Mouse (Mus musculus) kidney, postnatal 0 days (tissue): ENCODE data around the gene Nxnl1. TPM values are rescaled to one million over a fixed set of nuclear protein-coding genes. Genes with fewer than 3 reads are reported as not detected.

ENCODE experiments used
- ATAC-seq: fragments of 200-750 bp; cut with Nextera tagmentation; replicated peaks from 2 replicates; pipeline ENCODE4 v1.8.0; 2017; ENCODE audit warnings: low read depth, moderate number of reproducible peaks, moderate TSS enrichment, moderate library complexity; ENCODE audit not compliant: low FRiP score
- DNase-seq: peaks from one replicate; pipeline ENCODE4 v3.0.0-alpha.2; 2016; ENCODE audit warnings: low spot score
- H3K27ac ChIP-seq: fragments of 300-500 bp; sonication (generic); 2 replicates; pipeline ENCODE4 v1.5.1; 2014; ENCODE audit warnings: mild to moderate bottlenecking
- H3K27me3 ChIP-seq: fragments of 300-500 bp; sonication (generic); 2 replicates; pipeline ENCODE4 v1.6.1; 2014; ENCODE audit warnings: low read length, mixed read lengths; ENCODE audit not compliant: insufficient read depth
- H3K36me3 ChIP-seq: fragments of 300-500 bp; sonication (generic); 2 replicates; pipeline ENCODE4 v1.6.1; 2014; ENCODE audit warnings: low read length, mixed read lengths; ENCODE audit not compliant: insufficient read depth
- H3K4me1 ChIP-seq: fragments of 300-500 bp; sonication (generic); replicated peaks from 2 replicates; pipeline ENCODE4 v1.6.1; 2014; ENCODE audit warnings: antibody characterized with exemption, low read length, mixed read lengths; ENCODE audit not compliant: insufficient read depth
- H3K4me2 ChIP-seq: fragments of 300-500 bp; sonication (generic); 2 replicates; pipeline ENCODE4 v1.6.1; 2014; ENCODE audit warnings: mild to moderate bottlenecking, low read length, moderate library complexity, mixed read lengths
- H3K4me3 ChIP-seq: fragments of 300-500 bp; sonication (generic); replicated peaks from 2 replicates; pipeline ENCODE4 v1.5.1; 2014; ENCODE audit warnings: low read depth, low read length
- H3K9ac ChIP-seq: fragments of 300-500 bp; sonication (generic); 2 replicates; pipeline ENCODE4 v1.6.1; 2014; ENCODE audit warnings: low read depth, low read length
- H3K9me3 ChIP-seq: fragments of 300-500 bp; sonication (generic); replicated peaks from 2 replicates; pipeline ENCODE4 v1.6.1; 2016; ENCODE audit warnings: low read length, inconsistent platforms, mixed read lengths
- CTCF ChIP-seq: IDR thresholded peaks from 2 replicates; pipeline ENCODE4 v1.5.1; 2016; ENCODE audit warnings: antibody characterized with exemption, low read depth, mild to moderate bottlenecking, moderate library complexity
- WGBS: fragments of 180-500 bp; shearing (Covaris S2); extraction: QIAGEN DNeasy Blood & Tissue Kit; methylation state at CpG from one replicate; pipeline ENCODE4 v1.1.7; 2014; 5-methylcytosine and 5-hydroxymethylcytosine counted together
- polyA plus RNA-seq: library from polyadenylated mRNA; unstranded; fragments of >200 nt; fragmentation: Nextera tagmentation; extraction: Ambion mirVana; gene quantifications from 2 replicates; pipeline ENCODE4 v1.2.1, GENCODE M21; 2015

The Nxnl1 gene
- polyA plus RNA-seq, result 0.13 and 0.20 TPM in 2 replicates

DNA sequence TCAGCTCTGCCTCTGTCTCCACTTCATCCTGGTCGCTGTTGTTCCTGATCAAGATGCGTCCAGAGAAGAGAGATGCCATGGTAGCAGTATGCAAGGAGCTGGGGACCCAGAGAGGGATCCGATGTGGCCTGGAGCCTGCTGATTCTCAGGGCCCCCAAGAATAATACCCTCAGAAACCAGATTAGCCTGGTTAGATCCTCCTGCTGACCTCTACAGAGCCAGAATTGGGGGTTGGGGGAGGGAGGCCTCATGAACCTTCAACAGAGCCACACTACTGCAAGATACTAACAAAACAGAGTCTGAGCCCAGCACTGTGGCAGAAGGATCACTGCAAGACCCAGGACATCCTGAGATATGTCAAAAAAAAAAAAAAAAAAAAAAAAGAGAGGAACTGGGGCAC is at the start of gene Nxnl1:
TSS of gene Nxnl1 (minus strand) at position 101 of the 400 bp plus-strand sequence.
- Histone ChIP-seq H3K9ac (no peak within 1 kb of the TSS), H3K4me3 (no peak within 1 kb of the TSS), H3K36me3 (no peaks in the 10 kb centered on the region), H3K27me3 (peaks cover 5% of the 10 kb centered on the region; the same call in 1 of the 2 replicates), H3K27ac (no peak within 1 kb of the TSS), H3K4me1 (peaks cover 6% of the 10 kb centered on the region; the same call in 1 of the 2 replicates), H3K9me3 (no peaks in the 10 kb centered on the region), H3K4me2 (no peak within 1 kb of the TSS)
- ATAC-seq, result no peak
- TF ChIP-seq CTCF, result no peak
- 82% methylated on average over 3 of the region's 3 CpGs for WGBS
- DNase-seq, result no peak

DNA sequence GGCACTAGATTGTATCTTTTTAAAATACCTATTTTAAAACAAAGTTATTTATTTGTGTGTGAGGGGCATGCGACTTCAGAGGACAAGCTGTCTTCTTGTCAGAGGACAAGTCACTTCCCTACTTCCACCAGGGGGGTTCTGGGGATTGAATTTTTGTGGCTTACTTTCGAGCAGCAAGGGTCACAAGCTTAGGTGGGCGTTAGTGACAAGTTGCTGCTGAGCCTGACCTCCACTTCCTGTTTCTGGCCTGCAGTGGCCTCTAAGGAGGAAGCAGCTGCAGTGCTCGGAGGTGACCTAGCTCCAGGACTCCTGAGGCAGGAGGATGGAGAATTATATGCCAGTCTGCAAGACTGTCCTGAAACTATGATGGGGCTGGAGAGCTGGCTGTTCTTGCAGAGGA is 47.0 kb upstream of the Nxnl1 start:
- peaks cover 8% of the 10 kb centered on the region; the same call in 1 of the 2 replicates for H3K4me1 ChIP-seq
- no peak for TF ChIP-seq CTCF
- no peak overlapping the region for H3K4me3 ChIP-seq
- no peak for ATAC-seq
- no peak overlapping the region for H3K27ac ChIP-seq
- H3K4me2 ChIP-seq, result no peak overlapping the region
- no peak overlapping the region for H3K9ac ChIP-seq
- DNase-seq, result no peak
- no peaks in the 10 kb centered on the region for H3K9me3 ChIP-seq
- 34% methylated on average over 4 of the region's 4 CpGs for WGBS
- no peaks in the 10 kb centered on the region for H3K27me3 ChIP-seq
- H3K36me3 ChIP-seq, result peaks cover 30% of the 10 kb centered on the region

DNA sequence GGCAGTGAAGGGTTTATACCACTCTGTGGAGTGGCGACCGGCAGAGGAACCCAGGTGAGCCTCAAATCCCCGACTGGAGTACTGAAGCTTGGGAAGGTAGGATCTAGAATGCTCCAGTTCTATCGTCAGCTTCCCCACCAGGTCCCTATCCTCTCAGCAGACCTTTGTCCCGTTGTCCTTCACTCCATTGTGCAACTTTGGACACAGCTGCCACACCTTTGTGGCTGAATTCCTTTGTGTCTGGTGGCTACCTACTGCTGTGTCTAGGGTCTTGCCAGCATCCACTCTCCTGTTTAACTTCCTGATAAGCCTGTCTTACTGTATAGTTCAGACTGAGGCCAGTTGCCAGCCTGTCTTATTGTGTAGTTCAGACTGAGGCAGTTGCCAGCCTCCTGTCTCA is 45.7 kb upstream of the Nxnl1 start:
- ATAC-seq, result no peak
- WGBS, result 41% methylated on average over 5 of the region's 5 CpGs

DNA sequence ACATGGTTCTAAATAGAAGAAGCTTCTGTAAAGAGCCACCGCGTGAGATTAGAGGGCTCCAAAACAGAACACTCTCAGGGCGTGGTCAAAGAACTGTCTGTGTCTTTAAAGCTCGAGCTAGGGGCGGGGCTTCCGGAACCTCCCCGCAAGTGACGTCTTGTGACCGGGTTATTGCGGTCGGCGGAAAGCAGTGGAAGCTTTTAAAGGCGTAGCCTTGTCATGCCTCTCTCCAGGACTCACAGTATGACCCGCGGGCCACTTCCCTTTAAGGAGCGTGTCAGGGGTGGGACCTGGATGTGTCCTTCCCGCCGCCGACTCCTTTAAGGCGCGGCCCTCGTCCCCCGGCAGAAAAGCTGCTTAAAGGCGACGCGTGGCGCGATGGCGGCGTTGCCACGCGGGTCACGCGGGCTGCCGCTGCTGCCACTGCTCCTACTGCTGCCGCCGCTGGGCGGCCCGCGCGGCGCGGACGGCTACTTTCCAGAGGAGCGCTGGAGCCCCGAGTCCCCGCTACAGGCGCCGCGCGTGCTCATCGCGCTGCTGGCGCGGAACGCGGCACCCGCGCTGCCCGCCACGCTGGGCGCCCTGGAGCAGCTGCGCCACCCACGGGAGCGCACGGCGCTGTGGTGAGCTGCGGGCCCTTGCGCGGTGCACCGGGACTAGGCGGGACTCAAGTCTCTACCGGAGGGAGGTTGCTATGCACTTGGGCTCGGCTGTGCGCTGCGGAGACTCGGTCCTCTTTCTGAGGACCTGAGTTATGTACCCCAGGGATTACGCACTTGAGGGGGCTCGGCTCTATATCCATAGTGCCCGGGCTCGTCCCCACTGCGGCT is 44.6 kb upstream of the Nxnl1 start, which contains the start of gene Colgalt1:
TSS of gene Colgalt1 (plus strand) at position 177 of the 830 bp plus-strand sequence.
- Histone ChIP-seq H3K36me3 (peaks cover 11% of the 10 kb centered on the region; the same call in 1 of the 2 replicates), H3K9ac (peak within 1 kb of the TSS; percentile 88), H3K4me3 (peak within 1 kb of the TSS; percentile 85), H3K27ac (peak within 1 kb of the TSS; percentile 77), H3K4me2 (peak within 1 kb of the TSS; percentile 87), H3K9me3 (no peaks in the 10 kb centered on the region), H3K4me1 (peaks cover 8% of the 10 kb centered on the region; the same call in 1 of the 2 replicates), H3K27me3 (no peaks in the 10 kb centered on the region)
- no peak for TF ChIP-seq CTCF
- peak; percentile 100 for ATAC-seq
- DNase-seq, result peak; percentile 99
- under 1% methylated on average over 82 of the region's 82 CpGs for WGBS

More for the DNA sequence above, 45.7 kb upstream of the Nxnl1 start:
- Histone ChIP-seq H3K36me3 (peaks cover 17% of the 10 kb centered on the region), H3K27ac (no peak overlapping the region), H3K9ac (peak overlapping the region; percentile 88; the same call in 1 of the 2 replicates), H3K4me3 (peak overlapping the region; percentile 85), H3K4me2 (peak overlapping the region; percentile 87), H3K4me1 (peaks cover 8% of the 10 kb centered on the region; the same call in 1 of the 2 replicates), H3K9me3 (no peaks in the 10 kb centered on the region), H3K27me3 (no peaks in the 10 kb centered on the region)
- TF ChIP-seq CTCF, result no peak
- DNase-seq, result no peak

DNA sequence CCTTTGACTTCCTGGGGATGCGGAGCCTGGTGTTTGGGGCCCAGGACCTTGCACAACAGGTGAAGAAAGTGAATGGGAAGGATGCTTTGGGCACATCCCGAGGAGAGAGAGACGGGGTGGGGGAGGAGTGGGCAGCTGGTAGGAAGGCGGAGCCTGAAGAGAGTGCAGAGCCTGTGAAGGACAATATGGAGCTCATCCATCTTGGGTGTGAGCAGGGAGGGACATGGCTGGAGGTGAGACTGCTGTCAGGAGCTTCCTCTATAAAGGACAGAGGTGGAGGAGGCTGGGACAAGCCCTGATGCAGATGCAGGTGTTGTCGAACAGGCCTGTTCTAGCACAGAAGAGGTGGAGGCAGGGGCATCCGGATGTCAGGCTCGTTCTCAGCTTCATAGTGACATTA is 37.6 kb upstream of the Nxnl1 start:
- H3K27ac ChIP-seq, result no peak overlapping the region
- no peak for TF ChIP-seq CTCF
- ATAC-seq (no peak), DNase-seq (no peak)
- no peaks in the 10 kb centered on the region for H3K36me3 ChIP-seq
- WGBS, result 58% methylated on average over 7 of the region's 7 CpGs
- H3K9me3 ChIP-seq, result no peaks in the 10 kb centered on the region
- H3K4me2 ChIP-seq, result no peak overlapping the region
- H3K4me3 ChIP-seq, result no peak overlapping the region
- H3K4me1 ChIP-seq, result peaks cover 16% of the 10 kb centered on the region
- no peak overlapping the region for H3K9ac ChIP-seq
- H3K27me3 ChIP-seq, result peaks cover 8% of the 10 kb centered on the region; the same call in 1 of the 2 replicates

DNA sequence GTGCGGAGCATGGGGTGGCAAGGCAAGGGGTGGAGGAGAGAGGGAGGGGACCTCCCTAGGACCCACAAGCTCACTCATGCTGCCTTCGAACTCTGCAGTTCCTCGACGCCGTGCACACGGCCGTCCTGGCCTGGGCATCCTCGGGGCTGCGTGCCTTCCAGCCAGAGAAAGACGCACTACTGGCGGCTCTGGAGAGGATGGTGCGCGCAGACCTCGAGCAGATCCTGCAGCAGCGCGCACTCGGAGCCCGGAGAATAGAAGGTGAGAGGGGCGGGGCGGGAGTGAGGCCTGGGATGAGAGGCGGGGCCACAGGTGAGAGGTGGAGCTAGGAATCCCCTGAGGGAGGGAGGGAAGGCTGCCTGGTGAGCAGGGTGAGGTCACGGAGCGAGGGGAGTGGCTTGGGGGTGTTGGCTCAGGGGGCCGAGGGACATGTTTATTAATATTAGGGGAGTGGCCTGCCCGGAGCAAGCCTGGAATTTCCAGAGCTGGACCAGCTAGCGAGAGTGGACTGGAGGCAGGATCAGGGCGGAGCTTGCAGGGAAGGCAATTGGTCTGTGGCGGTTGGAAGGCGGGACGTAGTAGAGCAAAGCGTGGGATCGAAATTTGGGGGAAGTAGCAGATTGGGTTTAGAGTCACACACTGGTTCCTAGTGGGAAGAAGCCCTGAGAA is 36.4 kb upstream of the Nxnl1 start:
- under 1% methylated on average over 32 of the region's 32 CpGs for WGBS
- ATAC-seq (peak; percentile 88), DNase-seq (peak; percentile 89)

More for the DNA sequence above, 36.4 kb upstream of the Nxnl1 start:
- Histone ChIP-seq H3K27me3 (peaks cover 8% of the 10 kb centered on the region; the same call in 1 of the 2 replicates), H3K9me3 (no peaks in the 10 kb centered on the region), H3K4me1 (peaks cover 16% of the 10 kb centered on the region), H3K4me2 (peak overlapping the region; percentile 57), H3K4me3 (peak overlapping the region; percentile 26), H3K36me3 (no peaks in the 10 kb centered on the region), H3K9ac (peak overlapping the region; percentile 32; the same call in 1 of the 2 replicates), H3K27ac (no peak overlapping the region)
- TF ChIP-seq CTCF, result no peak
